Mouse (Mus musculus) limb, embryonic 10.5 days (tissue): ENCODE measurements around the gene Trim9. TPM values are rescaled to one million over a fixed set of nuclear protein-coding genes. Genes with fewer than 3 reads are reported as not detected.

Experiments used
- DNase-seq: peaks from one replicate; pipeline ENCODE4 v3.0.0-alpha.2; 2017; ENCODE audit warnings: low spot score
- H3K27ac ChIP-seq: fragments of 300-500 bp; sonication (generic); 2 replicates; pipeline ENCODE4 v1.5.1; 2016; ENCODE audit warnings: mild to moderate bottlenecking
- H3K27me3 ChIP-seq: fragments of 300-500 bp; sonication (generic); 2 replicates; pipeline ENCODE4 v1.6.1; 2016; ENCODE audit warnings: low read depth, mild to moderate bottlenecking; ENCODE audit not compliant: poor library complexity, severe bottlenecking
- H3K36me3 ChIP-seq: fragments of 300-500 bp; sonication (generic); 2 replicates; pipeline ENCODE4 v1.6.1; 2016; ENCODE audit warnings: mild to moderate bottlenecking, moderate library complexity
- H3K4me1 ChIP-seq: fragments of 300-500 bp; sonication (generic); 2 replicates; pipeline ENCODE4 v1.6.1; 2016
- H3K4me3 ChIP-seq: fragments of 300-500 bp; sonication (generic); 2 replicates; pipeline ENCODE4 v1.5.1; 2016; ENCODE audit warnings: mild to moderate bottlenecking, moderate library complexity
- H3K9me3 ChIP-seq: fragments of 300-500 bp; sonication (generic); replicated peaks from 2 replicates; pipeline ENCODE4 v1.6.1; 2016; ENCODE audit warnings: mild to moderate bottlenecking
- WGBS: fragments of 180-500 bp; shearing (Covaris S2); methylation state at CpG from one replicate; pipeline ENCODE4 v1.1.7; 2016; 5-methylcytosine and 5-hydroxymethylcytosine counted together
- polyA plus RNA-seq: library from polyadenylated mRNA; unstranded; fragments of >200 nt; fragmentation: Nextera tagmentation; extraction: Ambion mirVana; gene quantifications from 2 replicates; pipeline ENCODE4 v1.2.1, GENCODE M21; 2016

The Trim9 gene
- polyA plus RNA-seq, 1 experiment from 2014 or later: 0.55 TPM

DNA sequence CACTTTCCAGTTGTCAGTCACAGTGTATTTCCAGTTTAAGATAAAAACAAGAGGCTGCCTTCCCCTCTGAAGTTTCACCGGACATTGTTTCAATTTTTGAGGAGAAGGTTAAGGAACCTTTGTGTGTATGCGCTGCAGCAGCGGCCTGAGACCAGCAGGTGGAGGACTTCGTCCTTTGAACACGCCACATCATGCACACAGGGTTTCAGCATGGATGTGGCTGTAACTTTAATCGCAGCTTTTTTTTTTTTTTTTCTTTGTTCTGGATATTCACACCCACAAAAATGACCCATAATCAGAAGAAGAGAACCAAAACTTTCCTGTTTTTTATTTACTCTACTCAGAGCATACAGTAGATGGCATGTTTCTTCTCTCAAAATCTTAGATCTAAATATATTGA, 113.0 kb downstream of the Trim9 start:
- Histone ChIP-seq H3K4me1 (peaks cover 15% of the 10 kb centered on the region), H3K27ac (no peak overlapping the region), H3K36me3 (no peaks in the 10 kb centered on the region), H3K27me3 (no peaks in the 10 kb centered on the region), H3K9me3 (no peaks in the 10 kb centered on the region), H3K4me3 (no peak overlapping the region)
- DNase-seq: peak; percentile 77
- 31% methylated on average over 6 of the region's 6 CpGs for WGBS

DNA sequence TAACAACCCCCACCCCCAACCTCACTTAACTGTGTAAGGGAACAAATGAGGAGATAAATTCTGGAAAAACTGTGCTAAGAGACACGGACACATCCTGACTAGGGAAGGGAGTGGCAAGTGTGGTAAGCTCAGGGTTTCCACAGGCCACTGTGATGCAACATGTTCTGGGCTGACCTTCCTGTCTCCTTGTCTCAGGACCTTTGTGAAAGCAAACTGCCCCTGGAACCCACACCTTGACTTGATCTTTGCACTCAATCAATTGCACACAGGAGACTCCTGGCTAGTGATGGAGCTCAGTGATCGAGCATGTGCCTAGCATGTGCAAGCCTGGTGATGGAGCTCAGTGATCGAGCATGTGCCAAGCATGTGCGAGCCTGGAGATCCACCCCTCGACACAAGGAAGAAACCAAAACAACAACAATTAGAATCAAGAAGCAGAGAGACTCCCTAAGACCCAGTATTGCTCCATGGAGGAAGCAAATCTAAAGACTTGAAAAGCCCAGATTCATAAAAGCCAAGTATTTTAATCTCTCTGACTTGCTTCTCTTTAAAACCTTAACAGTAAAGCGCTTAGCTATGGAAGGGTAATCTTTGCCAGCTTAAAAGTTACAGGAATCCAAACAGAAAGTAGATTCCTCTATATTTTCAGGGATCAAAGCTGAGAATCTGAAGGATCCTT, 113.6 kb downstream of the Trim9 start:
- no peaks in the 10 kb centered on the region for H3K36me3 ChIP-seq
- 0 out of 2 replicates have a peak overlapping the region, but pooled peaks have one; percentile 50 for H3K27ac ChIP-seq
- H3K9me3 ChIP-seq: no peaks in the 10 kb centered on the region
- H3K4me3 ChIP-seq: no peak overlapping the region
- DNase-seq: no peak
- H3K27me3 ChIP-seq: no peaks in the 10 kb centered on the region
- peaks cover 10% of the 10 kb centered on the region for H3K4me1 ChIP-seq
- WGBS: 88% methylated on average over 6 of the region's 6 CpGs

- WGBS: 72% methylated on average over 5 of the region's 5 CpGs
- peaks cover 12% of the 10 kb centered on the region; the same call in 1 of the 2 replicates for H3K27me3 ChIP-seq
- no peak overlapping the region for H3K4me3 ChIP-seq
- H3K4me1 ChIP-seq: peaks cover 15% of the 10 kb centered on the region
- H3K9me3 ChIP-seq: no peaks in the 10 kb centered on the region
- no peak for DNase-seq
- H3K27ac ChIP-seq: no peak overlapping the region
- H3K36me3 ChIP-seq: no peaks in the 10 kb centered on the region
These were observed 115.3 kb downstream of the Trim9 start for GRCm38 (mm10) chr12:70232020-70232544.

GRCm38 (mm10) chr12:70231294-70231693, 116.1 kb downstream of the Trim9 start, which contains the start of gene Pygl:
Gene Pygl (minus strand): TSS chr12:70231488.
- Histone ChIP-seq H3K4me1 (peaks cover 22% of the 10 kb centered on the region), H3K4me3 (no peak within 1 kb of the TSS), H3K27ac (no peak within 1 kb of the TSS), H3K9me3 (no peaks in the 10 kb centered on the region), H3K36me3 (no peaks in the 10 kb centered on the region), H3K27me3 (peaks cover 20% of the 10 kb centered on the region)
- DNase-seq: no peak
- 86% methylated on average over 2 of the region's 2 CpGs for WGBS

DNA sequence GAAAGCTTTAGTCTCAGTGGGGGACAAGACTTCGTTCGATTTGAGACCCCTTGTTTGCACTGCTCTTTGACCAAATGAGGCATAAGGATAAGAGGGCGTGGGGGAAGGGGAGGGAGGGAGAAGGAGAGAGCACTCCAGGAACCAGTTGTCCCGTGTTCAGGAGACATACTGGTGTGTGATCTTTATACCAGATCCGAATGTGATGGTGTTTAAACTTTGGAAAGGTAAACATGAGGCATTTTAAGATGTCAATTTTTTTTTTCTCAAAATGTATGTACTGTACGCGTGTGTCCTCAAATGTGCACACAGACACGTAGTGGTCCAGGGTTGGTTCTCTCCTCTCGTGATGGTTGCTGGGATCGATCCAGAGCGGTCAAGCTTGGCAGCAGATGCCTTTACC, 119.3 kb downstream of the Trim9 start:
- Histone ChIP-seq H3K36me3 (no peaks in the 10 kb centered on the region), H3K27me3 (peaks cover 28% of the 10 kb centered on the region), H3K9me3 (no peaks in the 10 kb centered on the region), H3K4me3 (peak overlapping the region; percentile 63), H3K4me1 (peaks cover 17% of the 10 kb centered on the region), H3K27ac (no peak overlapping the region)
- WGBS: 67% methylated on average over 11 of the region's 11 CpGs
- DNase-seq: no peak

GRCm38 (mm10) chr12:70227121-70227932, 120.1 kb downstream of the Trim9 start:
- H3K27ac ChIP-seq: peak overlapping the region; percentile 71
- no peaks in the 10 kb centered on the region for H3K36me3 ChIP-seq
- peaks cover 28% of the 10 kb centered on the region for H3K27me3 ChIP-seq
- no peaks in the 10 kb centered on the region for H3K9me3 ChIP-seq
- H3K4me3 ChIP-seq: peak overlapping the region; percentile 63
- DNase-seq: peak; percentile 74
- WGBS: 1% methylated on average over 52 of the region's 52 CpGs
- H3K4me1 ChIP-seq: peaks cover 17% of the 10 kb centered on the region

DNA sequence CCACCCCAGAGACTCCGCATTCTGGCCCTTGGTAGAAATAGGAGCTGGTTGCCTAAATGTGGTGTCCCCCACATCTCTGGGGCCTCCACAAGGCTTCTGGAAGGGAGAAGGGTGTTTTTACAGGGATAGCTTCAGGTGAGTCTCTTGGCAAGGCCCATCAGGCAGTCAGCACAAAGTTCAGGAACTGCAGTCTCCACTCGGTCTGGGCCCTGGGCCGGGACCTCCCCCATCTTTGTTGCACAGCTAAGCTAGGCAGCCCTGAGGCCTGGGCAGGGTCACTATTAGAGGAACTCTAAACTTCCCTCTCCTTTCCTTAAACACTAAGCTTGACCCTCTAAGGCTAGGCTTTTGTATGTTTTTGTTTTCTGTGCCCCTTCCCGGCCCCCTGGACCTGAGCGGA, 120.8 kb downstream of the Trim9 start:
- Histone ChIP-seq H3K27ac (peak overlapping the region; percentile 71), H3K4me3 (peak overlapping the region; percentile 63), H3K4me1 (peaks cover 17% of the 10 kb centered on the region), H3K36me3 (no peaks in the 10 kb centered on the region), H3K9me3 (no peaks in the 10 kb centered on the region), H3K27me3 (peaks cover 28% of the 10 kb centered on the region)
- WGBS: 32% methylated on average over 5 of the region's 5 CpGs
- no peak for DNase-seq

GRCm38 (mm10) chr12:70223331-70223730, 124.1 kb downstream of the Trim9 start:
- Histone ChIP-seq H3K27ac (no peak overlapping the region), H3K4me1 (peaks cover 17% of the 10 kb centered on the region), H3K9me3 (no peaks in the 10 kb centered on the region), H3K27me3 (peaks cover 24% of the 10 kb centered on the region), H3K4me3 (no peak overlapping the region), H3K36me3 (no peaks in the 10 kb centered on the region)
- WGBS: 78% methylated on average over 4 of the region's 4 CpGs
- DNase-seq: no peak

- Histone ChIP-seq H3K4me1 (peaks cover under 1% of the 10 kb centered on the region), H3K27ac (no peak overlapping the region), H3K4me3 (no peak overlapping the region), H3K36me3 (no peaks in the 10 kb centered on the region), H3K9me3 (no peaks in the 10 kb centered on the region), H3K27me3 (peaks cover 9% of the 10 kb centered on the region)
- DNase-seq: no peak
- WGBS: 82% methylated on average over 5 of the region's 5 CpGs
These were observed 126.0 kb downstream of the Trim9 start for GRCm38 (mm10) chr12:70221425-70221824.

DNA sequence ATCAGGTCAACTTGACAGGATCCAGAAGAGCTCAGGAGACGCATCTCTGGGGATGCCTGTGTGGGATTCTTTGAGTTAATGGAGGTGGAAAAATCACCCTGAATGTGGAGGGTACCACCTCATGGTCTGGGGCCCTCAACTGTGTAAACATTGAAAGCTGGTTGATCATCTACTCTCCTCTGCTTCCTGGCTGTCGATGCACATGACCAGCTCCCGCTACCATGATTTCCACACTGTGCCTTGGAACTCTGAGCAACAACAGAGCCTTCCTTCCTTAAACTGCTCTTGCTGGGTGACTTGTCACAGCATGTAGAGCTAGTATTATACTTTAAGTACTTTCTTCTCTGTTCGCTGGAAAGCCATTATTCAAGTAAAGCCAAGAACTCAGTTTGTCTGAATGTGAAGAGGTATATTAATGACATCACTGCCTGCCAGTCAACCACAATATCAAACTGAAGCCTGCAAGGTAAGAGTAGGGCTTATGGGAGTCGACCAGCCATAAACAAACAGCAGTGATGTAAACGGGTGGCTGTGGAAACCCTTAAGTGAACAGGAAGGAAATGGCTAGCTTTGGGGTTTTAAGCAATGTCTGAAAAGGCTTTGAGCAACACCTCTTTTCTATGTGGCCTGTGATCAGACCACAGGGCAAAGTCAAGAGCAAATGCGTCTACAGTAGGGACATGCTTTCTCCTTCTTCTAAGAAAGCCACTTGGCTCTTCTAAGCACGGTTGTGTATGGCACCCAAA, 128.4 kb downstream of the Trim9 start:
- Histone ChIP-seq H3K4me3 (no peak overlapping the region), H3K27ac (no peak overlapping the region), H3K27me3 (no peaks in the 10 kb centered on the region), H3K4me1 (no peaks in the 10 kb centered on the region), H3K9me3 (no peaks in the 10 kb centered on the region), H3K36me3 (no peaks in the 10 kb centered on the region)
- 87% methylated on average over 8 of the region's 8 CpGs for WGBS
- no peak for DNase-seq

DNA sequence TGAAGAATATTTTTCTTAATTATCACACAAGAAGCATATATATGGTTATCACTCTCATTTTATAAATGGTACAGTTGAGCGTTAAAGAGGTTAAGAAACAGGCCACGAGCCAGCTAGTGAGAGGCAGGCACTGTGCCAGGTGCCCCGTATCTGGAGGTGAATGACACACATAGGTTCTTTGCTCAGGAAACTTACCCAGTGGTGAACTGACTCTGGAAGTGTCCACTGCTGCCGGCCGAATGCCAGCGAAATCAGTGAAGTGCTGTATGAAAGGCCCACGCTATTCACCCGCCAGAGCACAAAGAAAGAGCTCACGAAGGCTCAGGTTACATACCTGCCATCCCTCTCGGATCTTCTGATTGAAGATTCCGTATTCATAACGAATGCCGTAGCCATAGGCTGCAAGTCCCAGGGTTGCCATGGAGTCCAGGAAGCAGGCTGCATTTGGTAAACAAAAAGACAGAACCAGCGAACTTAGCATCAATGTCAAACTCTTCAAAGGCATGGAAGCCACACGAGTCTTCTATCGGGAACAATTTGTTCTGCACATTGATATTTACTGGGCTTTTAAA, 131.1 kb downstream of the Trim9 start:
- no peak for DNase-seq
- Histone ChIP-seq H3K36me3 (no peaks in the 10 kb centered on the region), H3K27me3 (no peaks in the 10 kb centered on the region), H3K4me3 (no peak overlapping the region), H3K4me1 (no peaks in the 10 kb centered on the region), H3K27ac (no peak overlapping the region), H3K9me3 (no peaks in the 10 kb centered on the region)
- 82% methylated on average over 16 of the region's 16 CpGs for WGBS

DNA sequence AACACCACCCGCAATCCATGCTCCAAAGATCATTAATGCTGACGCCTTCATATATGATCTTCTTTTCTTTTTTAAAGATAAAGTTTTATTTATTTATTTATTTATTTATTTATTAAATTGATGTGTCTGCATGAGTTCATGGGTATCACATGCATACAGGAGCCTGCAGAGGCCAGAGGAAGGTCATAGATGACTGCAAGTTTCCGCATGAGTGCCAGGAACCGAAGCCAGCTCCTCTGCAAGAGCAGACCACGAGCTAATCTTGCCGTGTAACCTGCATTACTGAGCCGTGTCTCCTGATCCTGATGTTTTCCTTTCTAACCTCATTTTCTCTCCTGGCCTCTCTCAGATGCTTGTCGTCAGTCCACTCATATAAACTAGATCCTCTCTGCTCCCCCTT, 133.1 kb downstream of the Trim9 start:
- H3K27me3 ChIP-seq: no peaks in the 10 kb centered on the region
- no peaks in the 10 kb centered on the region for H3K36me3 ChIP-seq
- H3K27ac ChIP-seq: no peak overlapping the region
- H3K4me1 ChIP-seq: no peaks in the 10 kb centered on the region
- 88% methylated on average over 8 of the region's 8 CpGs for WGBS
- no peak for DNase-seq
- H3K9me3 ChIP-seq: no peaks in the 10 kb centered on the region
- no peak overlapping the region for H3K4me3 ChIP-seq
